Mouse (Mus musculus) intestine, postnatal 0 days (tissue): ENCODE measurements around the gene Galnt13. TPM values are rescaled to one million over a fixed set of nuclear protein-coding genes. Genes with fewer than 3 reads are reported as not detected.

Source experiments
- ATAC-seq: fragments of 200-750 bp; cut with Nextera tagmentation; 2 replicates; pipeline ENCODE4 v1.8.0; 2017; ENCODE audit warnings: mild to moderate bottlenecking, moderate TSS enrichment, moderate library complexity
- H3K27ac ChIP-seq: fragments of 300-500 bp; sonication (generic); 2 replicates; pipeline ENCODE4 v1.5.1; 2014; ENCODE audit warnings: mild to moderate bottlenecking, low read depth, low read length, moderate library complexity
- H3K27me3 ChIP-seq: fragments of 300-500 bp; sonication (generic); replicated peaks from 2 replicates; pipeline ENCODE4 v1.6.1; 2014; ENCODE audit warnings: low read length, mixed read lengths; ENCODE audit not compliant: control insufficient read depth, insufficient read depth
- H3K36me3 ChIP-seq: fragments of 300-500 bp; sonication (generic); 2 replicates; pipeline ENCODE4 v1.6.1; 2014; ENCODE audit warnings: mild to moderate bottlenecking, moderate library complexity; ENCODE audit not compliant: control insufficient read depth, insufficient read depth
- H3K4me1 ChIP-seq: fragments of 300-500 bp; sonication (generic); replicated peaks from 2 replicates; pipeline ENCODE4 v1.6.1; 2014; ENCODE audit warnings: antibody characterized with exemption, low read length, mixed read lengths; ENCODE audit not compliant: control insufficient read depth, insufficient read depth
- H3K4me2 ChIP-seq: fragments of 300-500 bp; sonication (generic); replicated peaks from 2 replicates; pipeline ENCODE4 v1.6.1; 2014; ENCODE audit warnings: low read depth, mild to moderate bottlenecking, moderate library complexity
- H3K4me3 ChIP-seq: fragments of 300-500 bp; sonication (generic); 2 replicates; pipeline ENCODE4 v1.5.1; 2014; ENCODE audit warnings: low read depth, low read length
- H3K9ac ChIP-seq: fragments of 300-500 bp; sonication (generic); 2 replicates; pipeline ENCODE4 v1.6.1; 2014; ENCODE audit warnings: mild to moderate bottlenecking, low read depth, low read length
- H3K9me3 ChIP-seq: fragments of 300-500 bp; sonication (generic); 2 replicates; pipeline ENCODE4 v1.6.1; 2016; ENCODE audit warnings: mixed run types; ENCODE audit not compliant: control insufficient read depth
- CTCF ChIP-seq: sonication (generic); IDR thresholded peaks from 2 replicates; pipeline ENCODE4 v1.5.1; 2016; ENCODE audit warnings: low read depth, mild to moderate bottlenecking, control low read depth, antibody characterized with exemption, moderate library complexity
- WGBS: fragments of 180-500 bp; shearing (Covaris S2); extraction: QIAGEN DNeasy Blood & Tissue Kit; methylation state at CpG from one replicate; pipeline ENCODE4 v1.1.7; 2014; 5-methylcytosine and 5-hydroxymethylcytosine counted together
- polyA plus RNA-seq: library from polyadenylated mRNA; unstranded; fragments of >200 nt; fragmentation: Nextera tagmentation; extraction: Ambion mirVana; gene quantifications from 2 replicates; pipeline ENCODE4 v1.2.1, GENCODE M21; 2015

The Galnt13 gene
- polyA plus RNA-seq, 1 experiment from 2014 or later = 0.23 TPM

GRCm38 (mm10) chr2:55090332-55090731 is 654.2 kb downstream of the Galnt13 start:
- Histone ChIP-seq H3K4me3 (no peak overlapping the region), H3K4me1 (no peaks in the 10 kb centered on the region), H3K9me3 (no peaks in the 10 kb centered on the region), H3K9ac (no peak overlapping the region), H3K4me2 (no peak overlapping the region), H3K36me3 (no peaks in the 10 kb centered on the region), H3K27ac (no peak overlapping the region), H3K27me3 (no peaks in the 10 kb centered on the region)
- TF ChIP-seq CTCF = peak; percentile 66
- 11% methylated on average over 3 of the region's 3 CpGs for WGBS
- ATAC-seq = no peak

GRCm38 (mm10) chr2:55091495-55091894 is 655.4 kb downstream of the Galnt13 start:
- H3K4me3 ChIP-seq = no peak overlapping the region
- TF ChIP-seq CTCF = no peak
- WGBS = 67% methylated on average over 4 of the region's 4 CpGs
- no peak overlapping the region for H3K9ac ChIP-seq
- H3K27ac ChIP-seq = no peak overlapping the region
- no peak for ATAC-seq
- H3K4me2 ChIP-seq = no peak overlapping the region
- H3K36me3 ChIP-seq = no peaks in the 10 kb centered on the region
- H3K9me3 ChIP-seq = no peaks in the 10 kb centered on the region
- no peaks in the 10 kb centered on the region for H3K27me3 ChIP-seq
- H3K4me1 ChIP-seq = no peaks in the 10 kb centered on the region

- Histone ChIP-seq H3K9ac (no peak overlapping the region), H3K4me1 (no peaks in the 10 kb centered on the region), H3K4me2 (no peak overlapping the region), H3K36me3 (no peaks in the 10 kb centered on the region), H3K4me3 (no peak overlapping the region), H3K27ac (no peak overlapping the region), H3K9me3 (no peaks in the 10 kb centered on the region), H3K27me3 (no peaks in the 10 kb centered on the region)
- TF ChIP-seq CTCF = no peak
- ATAC-seq = no peak
- 64% methylated on average over 1 of the region's 1 CpGs for WGBS
Measured at GRCm38 (mm10) chr2:55099100-55099499, 663.0 kb downstream of the Galnt13 start.

- no peak overlapping the region for H3K4me2 ChIP-seq
- 58% methylated on average over 5 of the region's 5 CpGs for whole genome bisulfite sequencing
- no peak for ATAC-seq
Measured at GRCm38 (mm10) chr2:55101279-55101678, 665.2 kb downstream of the Galnt13 start.

GRCm38 (mm10) chr2:55103521-55103920 is 667.4 kb downstream of the Galnt13 start:
- H3K4me3 ChIP-seq = no peak overlapping the region
- H3K27ac ChIP-seq = no peak overlapping the region
- H3K4me1 ChIP-seq = no peaks in the 10 kb centered on the region
- H3K36me3 ChIP-seq = no peaks in the 10 kb centered on the region
- H3K9me3 ChIP-seq = no peaks in the 10 kb centered on the region
- no peaks in the 10 kb centered on the region for H3K27me3 ChIP-seq
- no peak overlapping the region for H3K4me2 ChIP-seq
- TF ChIP-seq CTCF = no peak
- no peak overlapping the region for H3K9ac ChIP-seq
- 94% methylated on average over 5 of the region's 5 CpGs for WGBS
- no peak for ATAC-seq

More at GRCm38 (mm10) chr2:55101279-55101678, 665.2 kb downstream of the Galnt13 start:
- Histone ChIP-seq H3K4me3 (no peak overlapping the region), H3K4me1 (no peaks in the 10 kb centered on the region), H3K9ac (no peak overlapping the region), H3K9me3 (no peaks in the 10 kb centered on the region), H3K36me3 (no peaks in the 10 kb centered on the region), H3K27me3 (no peaks in the 10 kb centered on the region), H3K27ac (no peak overlapping the region)
- TF ChIP-seq CTCF = peak; percentile 32; the same call in 1 of the 2 replicates

- Histone ChIP-seq H3K36me3 (no peaks in the 10 kb centered on the region), H3K9ac (no peak overlapping the region), H3K4me1 (no peaks in the 10 kb centered on the region), H3K9me3 (no peaks in the 10 kb centered on the region), H3K4me3 (no peak overlapping the region), H3K27me3 (no peaks in the 10 kb centered on the region), H3K4me2 (no peak overlapping the region), H3K27ac (no peak overlapping the region)
- ATAC-seq = no peak
- 75% methylated on average over 3 of the region's 3 CpGs for WGBS
- no peak for TF ChIP-seq CTCF
Measured at GRCm38 (mm10) chr2:55107828-55108227, 671.7 kb downstream of the Galnt13 start.

- no peak for TF ChIP-seq CTCF
- H3K9me3 ChIP-seq = no peaks in the 10 kb centered on the region
- H3K27me3 ChIP-seq = no peaks in the 10 kb centered on the region
- H3K4me1 ChIP-seq = no peaks in the 10 kb centered on the region
- no peak overlapping the region for H3K9ac ChIP-seq
- no peak overlapping the region for H3K4me3 ChIP-seq
- no peaks in the 10 kb centered on the region for H3K36me3 ChIP-seq
- no peak overlapping the region for H3K4me2 ChIP-seq
- H3K27ac ChIP-seq = no peak overlapping the region
- no peak for ATAC-seq
Measured at GRCm38 (mm10) chr2:55153089-55153488, 717.0 kb downstream of the Galnt13 start.
